Mouse (Mus musculus): ENCODE data around the gene Col13a1.
A peak's percentile ranks its signal among the peaks of the same experiment; 100 is the strongest.

Gene Col13a1

DNA sequence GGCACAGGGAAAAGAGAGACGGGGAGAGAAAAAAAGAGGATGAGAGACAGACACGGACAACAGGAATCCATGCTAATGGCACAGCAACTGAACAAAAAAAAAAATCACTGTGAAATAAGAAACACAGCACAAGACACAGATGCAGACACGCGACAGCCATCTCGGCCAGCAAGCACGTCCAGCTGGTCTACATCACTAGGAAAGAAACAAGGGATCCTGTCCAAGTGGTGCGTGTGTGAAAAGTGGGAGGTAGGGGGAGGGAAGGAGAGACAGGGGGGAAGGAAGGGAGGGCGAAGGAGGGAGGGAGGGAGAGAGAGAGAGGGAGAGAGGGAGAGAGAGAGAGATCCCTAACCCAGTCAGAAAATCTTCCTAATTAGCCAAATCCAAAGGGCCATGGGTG is 73.6 kb downstream of the Col13a1 start:
- DNase-seq (ENCODE audit: low read depth, low spot score), result peak; percentile 11

DNA sequence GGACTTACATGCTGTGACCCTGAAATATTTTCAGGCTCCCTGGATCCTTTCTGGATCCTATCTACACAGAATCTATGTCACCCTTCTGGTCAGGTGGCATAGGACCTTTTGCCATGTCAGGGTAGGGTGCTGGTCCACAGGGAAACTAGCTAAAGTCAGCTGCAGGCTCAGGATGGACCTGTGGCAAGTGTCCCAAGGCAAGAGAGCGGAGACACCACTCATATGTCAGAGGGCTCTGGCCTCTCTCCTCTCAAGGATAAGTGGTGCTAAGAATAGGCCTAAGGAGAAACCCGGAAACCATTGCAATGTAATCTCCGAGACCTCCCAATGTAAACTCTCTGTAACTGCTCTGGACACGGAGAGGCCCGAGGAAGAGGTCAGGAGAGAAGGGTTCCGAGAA is 80.8 kb downstream of the Col13a1 start:
- DNase-seq (ENCODE audit: low read depth, low spot score), result no peak

DNA sequence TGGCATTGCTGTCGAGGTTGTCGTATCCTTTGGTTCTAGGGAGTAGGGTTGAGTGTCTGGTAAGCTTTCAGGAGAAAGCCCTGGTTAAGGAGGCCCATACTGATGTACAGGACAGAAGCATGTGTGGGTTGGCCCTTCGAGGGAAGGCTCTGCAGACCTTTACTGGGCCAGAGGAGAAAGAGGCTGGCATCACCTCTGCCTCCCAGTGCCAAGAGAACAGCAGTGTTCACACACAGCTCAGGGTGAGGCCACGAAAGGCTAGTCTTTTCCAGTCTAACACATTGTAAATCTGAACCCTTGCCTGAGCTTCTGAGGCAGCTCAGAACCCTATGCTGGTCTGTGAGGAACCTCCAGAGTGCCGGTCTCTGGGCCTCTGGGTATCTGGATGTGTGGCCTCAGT is 84.3 kb downstream of the Col13a1 start:
- DNase-seq (ENCODE audit: low read depth, low spot score), result no peak

- no peak for DNase-seq (ENCODE audit: low read depth, low spot score)
These were observed 87.8 kb downstream of the Col13a1 start for GRCm38 (mm10) chr10:61891138-61891537.

GRCm38 (mm10) chr10:61890294-61890693 is 88.6 kb downstream of the Col13a1 start:
- no peak for DNase-seq (ENCODE audit: low read depth, low spot score)

DNA sequence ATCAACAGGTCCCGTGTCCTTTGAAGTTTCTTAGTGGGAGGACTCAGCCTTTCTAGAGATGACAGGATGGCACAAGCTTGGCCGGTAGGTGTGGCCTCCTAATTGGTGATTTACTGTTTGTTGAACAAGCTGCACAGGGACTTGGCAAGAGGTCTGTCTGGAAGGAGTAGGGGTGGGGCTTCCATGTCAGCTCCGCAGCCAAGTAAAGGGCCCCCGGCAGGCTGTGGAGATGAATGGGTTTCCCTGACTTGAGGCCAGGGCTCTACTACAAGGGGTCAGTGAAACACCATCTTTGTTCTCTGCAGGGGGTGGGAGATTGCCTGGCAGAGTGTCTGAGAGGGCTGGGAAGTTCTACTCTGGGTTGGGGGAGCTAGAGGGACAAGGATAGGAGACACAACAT is 99.5 kb downstream of the Col13a1 start:
- no peak for DNase-seq (ENCODE audit: low read depth, low spot score)

GRCm38 (mm10) chr10:61877787-61878186 is 101.1 kb downstream of the Col13a1 start:
- DNase-seq (ENCODE audit: low read depth, low spot score), result no peak

DNA sequence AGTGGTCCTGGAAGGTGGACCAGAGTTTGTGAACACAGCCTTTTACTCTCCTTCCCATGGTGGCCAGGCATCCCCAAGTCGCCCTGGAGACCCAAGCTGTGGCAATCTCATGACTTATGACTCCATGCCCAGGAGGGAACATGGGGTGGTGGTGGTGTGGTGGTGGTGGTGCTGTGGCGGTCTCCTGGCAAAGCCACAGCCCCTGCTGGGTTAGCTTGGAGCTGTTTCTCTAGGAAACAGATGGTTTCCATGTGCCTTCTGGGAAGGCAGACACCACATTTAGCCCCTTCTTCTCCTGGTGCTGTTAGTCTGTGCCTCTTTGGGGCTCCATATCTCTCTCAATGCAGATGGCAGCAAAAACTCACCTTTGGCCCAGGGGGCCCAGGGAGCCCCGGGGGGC is 109.1 kb downstream of the Col13a1 start:
- DNase-seq (ENCODE audit: low read depth, low spot score), result no peak

- DNase-seq (ENCODE audit: low read depth, low spot score), result no peak
These were observed 112.8 kb downstream of the Col13a1 start for GRCm38 (mm10) chr10:61866045-61866580.

- DNase-seq (ENCODE audit: low read depth, low spot score), result no peak
These were observed 119.5 kb downstream of the Col13a1 start for GRCm38 (mm10) chr10:61859451-61859850.

- no peak for DNase-seq (ENCODE audit: low read depth, low spot score)
These were observed 123.7 kb downstream of the Col13a1 start for GRCm38 (mm10) chr10:61855139-61855675.

GRCm38 (mm10) chr10:61852824-61853223 is 126.1 kb downstream of the Col13a1 start:
- DNase-seq (ENCODE audit: low read depth, low spot score), result no peak

- peak; percentile 59 for DNase-seq (ENCODE audit: low read depth, low spot score)
These were observed 130.4 kb downstream of the Col13a1 start for GRCm38 (mm10) chr10:61848553-61848952.

- DNase-seq (ENCODE audit: low read depth, low spot score), result no peak
These were observed 133.4 kb downstream of the Col13a1 start for GRCm38 (mm10) chr10:61845476-61845875.

DNA sequence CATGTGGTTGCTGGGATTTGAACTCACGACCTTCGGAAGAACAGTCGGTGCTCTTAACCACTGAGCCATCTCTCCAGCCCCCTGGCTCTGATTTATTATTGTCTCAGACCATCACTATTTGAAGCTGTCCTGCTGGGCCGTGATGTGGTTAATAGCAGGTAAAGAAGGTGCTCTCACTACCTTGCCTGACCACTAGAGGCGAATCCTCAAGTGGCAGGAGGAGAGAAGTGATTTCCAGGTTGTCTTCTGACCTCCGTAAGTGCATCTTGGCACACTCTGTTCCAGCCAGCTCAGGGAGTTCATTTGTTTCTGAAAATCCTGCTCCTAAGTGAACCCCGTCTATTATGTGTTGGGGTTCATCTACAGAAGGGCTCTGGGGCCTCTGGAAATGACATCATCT is 134.4 kb downstream of the Col13a1 start:
- DNase-seq (ENCODE audit: low read depth, low spot score), result no peak

DNA sequence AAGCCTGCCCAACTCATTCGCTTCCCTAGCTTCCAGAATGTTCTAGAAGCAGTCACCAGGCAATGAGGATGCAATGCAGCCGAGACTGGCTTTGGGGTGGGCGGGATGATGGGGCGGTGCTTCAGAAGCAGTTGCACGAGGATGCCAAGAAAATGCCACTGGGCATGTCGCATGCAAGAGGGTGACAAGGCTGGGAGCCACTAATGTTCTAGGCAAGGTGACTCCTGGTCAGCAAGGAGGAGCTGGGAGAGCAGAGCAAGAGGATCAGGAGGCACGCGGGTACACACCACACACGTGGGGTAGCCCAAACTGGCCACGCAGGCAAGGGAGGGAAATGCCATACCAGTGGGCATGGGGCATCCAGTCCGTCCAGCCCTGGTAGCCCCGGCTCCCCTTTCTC is 136.6 kb downstream of the Col13a1 start:
- DNase-seq (ENCODE audit: low read depth, low spot score), result no peak

GRCm38 (mm10) chr10:61839326-61839725 is 139.6 kb downstream of the Col13a1 start:
- DNase-seq (ENCODE audit: low read depth, low spot score), result no peak

DNA sequence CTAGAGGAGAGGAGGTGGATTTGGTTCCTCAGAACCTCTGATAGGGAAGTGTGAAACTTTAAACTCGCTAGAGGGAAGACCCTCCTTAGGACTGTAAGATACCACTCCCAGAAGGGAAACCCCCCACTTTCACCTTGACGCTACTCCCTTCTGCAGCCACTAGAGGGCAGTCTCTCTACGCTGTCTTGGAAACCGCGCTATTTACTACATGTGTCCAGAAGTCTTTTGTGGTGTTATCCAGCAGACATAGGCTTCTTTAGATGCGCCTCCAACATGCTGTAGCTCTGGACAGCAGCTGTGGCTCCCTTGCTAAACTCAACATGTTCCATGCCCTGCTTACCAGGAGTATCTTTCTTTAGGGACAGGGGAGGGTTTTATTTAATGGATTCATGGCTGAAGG is 140.1 kb downstream of the Col13a1 start:
- no peak for DNase-seq (ENCODE audit: low read depth, low spot score)

GRCm38 (mm10) chr10:61837286-61837685 is 141.6 kb downstream of the Col13a1 start:
- peak; percentile 27 for DNase-seq (ENCODE audit: low read depth, low spot score)

DNA sequence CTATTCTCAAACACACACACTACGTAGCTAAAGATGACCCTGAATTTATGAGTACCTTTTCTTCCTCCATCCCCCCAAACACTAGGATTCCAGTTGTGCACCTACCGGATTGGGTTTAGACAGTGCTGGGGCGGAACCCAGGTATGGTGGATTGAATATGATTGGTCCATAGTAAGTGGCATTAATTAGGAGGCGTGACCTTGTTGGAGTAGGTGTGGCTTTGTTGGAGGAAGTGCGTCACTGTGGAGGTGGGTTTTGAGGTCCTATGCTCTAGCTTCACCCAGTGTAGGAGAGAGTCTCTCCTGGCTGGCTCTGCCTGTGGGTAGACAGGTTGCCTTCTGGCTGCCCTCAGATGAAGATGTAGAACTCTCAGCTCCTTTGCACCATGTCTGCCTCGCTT is 144.6 kb downstream of the Col13a1 start:
- no peak for DNase-seq (ENCODE audit: low read depth, low spot score)

DNA sequence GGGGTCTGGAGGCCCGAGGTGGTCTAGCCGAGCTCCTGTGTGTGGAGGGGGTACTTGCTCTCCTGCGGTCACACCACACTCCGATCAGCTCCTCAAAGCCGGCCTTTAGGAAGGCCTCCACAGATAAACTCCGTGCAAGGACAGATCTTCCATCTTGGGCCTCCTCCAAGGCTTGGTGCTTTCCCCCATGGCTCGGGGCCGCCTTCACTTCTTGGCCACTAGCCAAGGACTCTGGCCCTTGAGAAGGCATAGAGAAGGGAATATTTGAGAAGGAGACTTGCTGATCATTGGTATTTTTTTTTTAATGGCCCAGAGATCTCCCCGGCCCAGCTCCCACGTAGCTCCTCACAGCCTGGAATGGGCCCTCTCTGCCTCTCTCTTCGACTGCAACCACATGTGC is 146.2 kb downstream of the Col13a1 start:
- no peak for DNase-seq (ENCODE audit: low read depth, low spot score)

DNA sequence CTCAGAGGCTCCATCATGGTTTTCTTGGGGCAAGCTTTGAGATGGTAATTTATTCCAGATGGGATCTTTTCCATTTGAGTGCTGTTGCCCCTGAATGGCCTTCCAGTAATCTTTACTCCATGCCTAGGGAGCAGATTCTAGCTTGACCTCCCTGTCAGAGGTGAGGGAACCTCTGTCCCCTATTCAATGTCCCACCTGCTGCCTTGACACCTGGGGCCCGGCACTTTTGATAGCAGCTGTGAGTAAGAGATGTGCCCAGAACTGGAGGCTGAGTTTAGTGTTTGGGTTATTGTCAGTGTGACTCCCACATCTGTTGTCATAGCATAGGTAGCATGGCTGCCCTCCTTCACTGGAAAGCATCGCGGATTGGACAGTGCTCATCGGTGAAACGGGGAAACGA is 147.2 kb downstream of the Col13a1 start:
- no peak for DNase-seq (ENCODE audit: low read depth, low spot score)

- no peak for DNase-seq (ENCODE audit: low read depth, low spot score)
These were observed 147.7 kb downstream of the Col13a1 start for GRCm38 (mm10) chr10:61831251-61831650.

- DNase-seq (ENCODE audit: low read depth, low spot score), result no peak
These were observed 148.1 kb downstream of the Col13a1 start for GRCm38 (mm10) chr10:61830817-61831216.
